Mouse (Mus musculus): ENCODE results near the gene Rasgrp1. TPM values are rescaled to one million over a fixed set of nuclear protein-coding genes. Genes with fewer than 3 reads are reported as not detected.

Rasgrp1 gene
- total and polyA plus RNA-seq, 3 experiments: 0.34 to 0.62 (median 0.43) TPM

GRCm38 (mm10) chr2:117386036-117386590, 43.3 kb upstream of the Rasgrp1 start:
- H3K27me3 ChIP-seq (ENCODE audit: control insufficient read depth, insufficient read depth, low read length): no peaks in the 10 kb centered on the region
- intact Hi-C loops (cut with DNase I): no loop called here
- H3K79me2 ChIP-seq (replicated peaks; ENCODE audit: control insufficient read depth, insufficient read depth, low read length): no peaks in the 10 kb centered on the region
- WGBS: 30% methylated on average over 7 of the region's 7 CpGs
- no peak overlapping the region for H3K9ac ChIP-seq (ENCODE audit: low read depth, low read length)
- no peak overlapping the region for H3K4me3 ChIP-seq
- no peak for DNase-seq
- no peak for TF ChIP-seq POLR2A (IDR thresholded peaks at IDR 0.05; ENCODE audit: insufficient read depth, low read depth, low read length)
- TF ChIP-seq CTCF (IDR thresholded peaks at IDR 0.05): no peak
- TF ChIP-seq EP300 (IDR thresholded peaks at IDR 0.05; ENCODE audit: insufficient read depth, low read depth, low read length): no peak
- peaks cover 2% of the 10 kb centered on the region; the same call in 1 of the 2 replicates for H3K36me3 ChIP-seq (ENCODE audit: control insufficient read depth, insufficient read depth, low read length)
- no peak overlapping the region for H3K27ac ChIP-seq
- peaks cover 2% of the 10 kb centered on the region; the same call in 1 of the 2 replicates for H3K4me1 ChIP-seq (ENCODE audit: control insufficient read depth, insufficient read depth, low read length)

DNA sequence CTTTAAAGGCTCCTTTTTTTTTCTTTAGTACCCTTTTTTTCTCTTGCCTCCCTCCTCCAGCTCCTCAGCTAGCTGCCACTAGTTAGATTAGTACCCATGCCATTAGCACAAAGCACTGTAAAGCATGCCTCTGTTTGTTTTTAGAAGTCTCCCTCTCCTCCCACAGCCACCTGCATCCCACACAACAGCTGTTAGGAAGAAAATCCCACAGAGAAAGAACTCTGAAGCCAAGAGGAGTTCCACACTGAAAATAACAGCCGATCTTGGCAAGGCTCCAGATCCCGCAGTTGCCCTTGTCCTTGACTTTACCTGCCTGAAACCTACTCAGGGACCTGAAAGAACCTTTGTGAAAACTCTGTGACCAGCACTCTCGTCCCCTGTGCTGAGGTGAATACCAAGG, 38.5 kb upstream of the Rasgrp1 start:
- Histone ChIP-seq H3K36me3 (ENCODE audit: control insufficient read depth, insufficient read depth, low read length) (no peaks in the 10 kb centered on the region), H3K27ac (no peak overlapping the region), H3K4me1 (ENCODE audit: control insufficient read depth, insufficient read depth, low read length) (peaks cover 2% of the 10 kb centered on the region; the same call in 1 of the 2 replicates), H3K79me2 (replicated peaks; ENCODE audit: control insufficient read depth, insufficient read depth, low read length) (no peaks in the 10 kb centered on the region), H3K27me3 (ENCODE audit: control insufficient read depth, insufficient read depth, low read length) (no peaks in the 10 kb centered on the region), H3K4me3 (no peak overlapping the region), H3K9ac (ENCODE audit: low read depth, low read length) (no peak overlapping the region)
- intact Hi-C loops (cut with DNase I): no loop called here
- DNase-seq: no peak
- WGBS: 24% methylated on average over 3 of the region's 3 CpGs
- no peak for TF ChIP-seq POLR2A (IDR thresholded peaks at IDR 0.05; ENCODE audit: insufficient read depth, low read depth, low read length)
- no peak for TF ChIP-seq EP300 (IDR thresholded peaks at IDR 0.05; ENCODE audit: insufficient read depth, low read depth, low read length)
- TF ChIP-seq CTCF (IDR thresholded peaks at IDR 0.05): no peak

GRCm38 (mm10) chr2:117374293-117374830, 31.6 kb upstream of the Rasgrp1 start:
- H3K79me2 ChIP-seq (replicated peaks; ENCODE audit: control insufficient read depth, insufficient read depth, low read length): no peaks in the 10 kb centered on the region
- H3K36me3 ChIP-seq (ENCODE audit: control insufficient read depth, insufficient read depth, low read length): no peaks in the 10 kb centered on the region
- no peak overlapping the region for H3K27ac ChIP-seq
- H3K4me1 ChIP-seq (ENCODE audit: control insufficient read depth, insufficient read depth, low read length): no peaks in the 10 kb centered on the region
- intact Hi-C loops (cut with DNase I): no loop called here
- no peak overlapping the region for H3K4me3 ChIP-seq
- H3K27me3 ChIP-seq (ENCODE audit: control insufficient read depth, insufficient read depth, low read length): no peaks in the 10 kb centered on the region
- DNase-seq: no peak
- no peak overlapping the region for H3K9ac ChIP-seq (ENCODE audit: low read depth, low read length)
- WGBS: 36% methylated on average over 2 of the region's 2 CpGs
- TF ChIP-seq POLR2A (IDR thresholded peaks at IDR 0.05; ENCODE audit: insufficient read depth, low read depth, low read length) (no peak), CTCF (IDR thresholded peaks at IDR 0.05) (no peak), EP300 (IDR thresholded peaks at IDR 0.05; ENCODE audit: insufficient read depth, low read depth, low read length) (no peak)

GRCm38 (mm10) chr2:117371706-117372105, 28.9 kb upstream of the Rasgrp1 start:
- Histone ChIP-seq H3K27ac (no peak overlapping the region), H3K27me3 (ENCODE audit: control insufficient read depth, insufficient read depth, low read length) (no peaks in the 10 kb centered on the region), H3K79me2 (replicated peaks; ENCODE audit: control insufficient read depth, insufficient read depth, low read length) (no peaks in the 10 kb centered on the region), H3K4me3 (no peak overlapping the region), H3K9ac (ENCODE audit: low read depth, low read length) (no peak overlapping the region), H3K36me3 (ENCODE audit: control insufficient read depth, insufficient read depth, low read length) (no peaks in the 10 kb centered on the region), H3K4me1 (ENCODE audit: control insufficient read depth, insufficient read depth, low read length) (no peaks in the 10 kb centered on the region)
- no peak for DNase-seq
- intact Hi-C loops (cut with DNase I): no loop called here
- TF ChIP-seq CTCF (IDR thresholded peaks at IDR 0.05): no peak
- TF ChIP-seq EP300 (IDR thresholded peaks at IDR 0.05; ENCODE audit: insufficient read depth, low read depth, low read length): no peak
- TF ChIP-seq POLR2A (IDR thresholded peaks at IDR 0.05; ENCODE audit: insufficient read depth, low read depth, low read length): no peak
- 90% methylated on average over 1 of the region's 1 CpGs for WGBS

DNA sequence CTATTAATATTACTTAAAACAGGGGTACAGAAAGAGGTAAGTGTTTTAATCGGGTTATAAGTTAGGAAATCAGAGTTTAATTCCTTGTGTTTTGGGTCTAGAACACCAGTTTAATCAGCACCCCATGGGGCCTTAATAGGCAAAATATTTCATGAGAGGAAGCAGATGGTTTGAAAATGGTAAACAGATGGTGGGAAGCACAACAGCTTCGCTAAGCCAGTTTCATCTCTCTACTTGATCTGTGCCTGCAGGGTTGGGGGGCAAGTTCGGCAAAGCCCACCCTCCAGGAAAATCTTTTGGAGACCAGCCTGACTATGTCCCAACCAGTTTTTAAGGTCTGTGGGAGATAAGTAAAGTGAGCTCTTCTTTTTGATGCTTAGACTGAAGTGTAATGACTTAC, 23.7 kb upstream of the Rasgrp1 start:
- Histone ChIP-seq H3K27me3 (ENCODE audit: control insufficient read depth, insufficient read depth, low read length) (no peaks in the 10 kb centered on the region), H3K27ac (no peak overlapping the region), H3K4me1 (ENCODE audit: control insufficient read depth, insufficient read depth, low read length) (no peaks in the 10 kb centered on the region), H3K4me3 (no peak overlapping the region), H3K9ac (ENCODE audit: low read depth, low read length) (no peak overlapping the region), H3K79me2 (replicated peaks; ENCODE audit: control insufficient read depth, insufficient read depth, low read length) (no peaks in the 10 kb centered on the region), H3K36me3 (ENCODE audit: control insufficient read depth, insufficient read depth, low read length) (no peaks in the 10 kb centered on the region)
- DNase-seq: no peak
- intact Hi-C loops (cut with DNase I): no loop called here
- 64% methylated on average over 3 of the region's 3 CpGs for WGBS
- TF ChIP-seq CTCF (IDR thresholded peaks at IDR 0.05) (no peak), EP300 (IDR thresholded peaks at IDR 0.05; ENCODE audit: insufficient read depth, low read depth, low read length) (no peak), POLR2A (IDR thresholded peaks at IDR 0.05; ENCODE audit: insufficient read depth, low read depth, low read length) (no peak)

DNA sequence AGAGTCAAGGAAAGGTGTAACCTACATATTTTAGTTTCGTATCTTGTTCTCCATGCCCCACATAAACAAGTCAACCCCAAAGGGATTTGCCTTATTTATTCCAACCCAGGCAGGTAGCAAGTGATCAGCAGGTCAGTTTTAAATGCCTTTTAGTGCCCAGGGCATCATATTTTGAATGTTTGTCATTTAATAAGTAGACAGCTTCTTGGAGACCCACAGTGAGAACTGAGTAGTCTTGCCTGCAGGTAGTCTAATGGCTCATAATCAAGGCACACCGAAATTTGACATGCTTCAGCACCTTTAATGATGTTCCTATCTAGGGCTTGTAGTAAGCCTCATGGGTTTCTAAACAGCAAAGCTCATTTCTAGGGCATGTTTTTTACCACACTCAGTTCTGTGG, 21.3 kb upstream of the Rasgrp1 start:
- TF ChIP-seq CTCF (IDR thresholded peaks at IDR 0.05): no peak
- no peak for TF ChIP-seq EP300 (IDR thresholded peaks at IDR 0.05; ENCODE audit: insufficient read depth, low read depth, low read length)
- TF ChIP-seq POLR2A (IDR thresholded peaks at IDR 0.05; ENCODE audit: insufficient read depth, low read depth, low read length): no peak
- no peaks in the 10 kb centered on the region for H3K4me1 ChIP-seq (ENCODE audit: control insufficient read depth, insufficient read depth, low read length)
- WGBS: 90% methylated on average over 2 of the region's 2 CpGs
- no peaks in the 10 kb centered on the region for H3K79me2 ChIP-seq (replicated peaks; ENCODE audit: control insufficient read depth, insufficient read depth, low read length)
- H3K27me3 ChIP-seq (ENCODE audit: control insufficient read depth, insufficient read depth, low read length): no peaks in the 10 kb centered on the region
- intact Hi-C loops (cut with DNase I): no loop called here
- H3K27ac ChIP-seq: no peak overlapping the region
- no peak for DNase-seq
- H3K9ac ChIP-seq (ENCODE audit: low read depth, low read length): no peak overlapping the region
- no peaks in the 10 kb centered on the region for H3K36me3 ChIP-seq (ENCODE audit: control insufficient read depth, insufficient read depth, low read length)
- H3K4me3 ChIP-seq: no peak overlapping the region
